Mouse (Mus musculus) kidney, adult 2 months (tissue): ENCODE results near the gene Psen2.

Experiments used
- CTCF ChIP-seq: fragments of 200-500 bp; conservative IDR thresholded peaks from 2 replicates; pipeline ENCODE4 v1.5.1; 2011; ENCODE audit warnings: low read depth, mild to moderate bottlenecking, control low read depth, low read length, moderate library complexity, mixed read lengths; ENCODE audit not compliant: insufficient read depth, insufficient read length
- POLR2A ChIP-seq: fragments of 200-500 bp; IDR thresholded peaks from one replicate; pipeline ENCODE4 v1.6.1; 2011; ENCODE audit warnings: low read depth, low read length, control low read depth

GRCm38 (mm10) chr1:180186371-180186770 lies 76.9 kb downstream of the Psen2 start:
- TF ChIP-seq POLR2A (no peak), CTCF (no peak)
